Mouse (Mus musculus): ENCODE measurements at regions not wholly inside any gene's neighbourhood (a gene's known extent, or its start where the extent isn't known, plus 50 kb on each side); places are given as distances from the start of the nearest gene placed in this dataset.

DNA sequence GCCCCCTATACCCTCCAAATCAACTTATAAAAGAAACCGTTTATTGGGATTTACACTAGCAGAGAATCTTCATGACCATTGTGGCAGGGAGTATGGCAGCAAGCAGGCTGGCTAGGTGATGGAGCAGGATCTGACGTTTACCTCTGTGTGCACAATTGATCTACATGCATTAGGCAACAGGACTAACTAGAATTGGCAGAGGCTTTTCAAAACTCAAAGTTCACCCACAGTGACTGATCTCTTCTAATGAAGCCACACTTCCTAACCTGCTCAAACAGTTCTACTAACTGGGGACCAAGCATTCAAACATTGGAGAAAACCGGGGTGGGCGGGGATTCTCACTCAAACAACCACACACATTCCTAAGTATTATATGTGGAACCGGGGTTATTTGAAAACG is 1382.9 kb upstream of the Tenm2 start:
- TF ChIP-seq CTCF (IDR thresholded peaks at IDR 0.05; ENCODE audit: low read depth, low read length) (no peak), POLR2A (IDR thresholded peaks at IDR 0.05; ENCODE audit: extremely low read depth, insufficient read depth, low read length) (no peak)
